Comparison of ENCODE assay signal across 25 mouse cellular contexts in genomic region chr7:117481404-117481803, GRCm38 (mm10).
DNase-seq lines count a peak whose midpoint lies in the region; ATAC-seq and TF ChIP-seq lines count a peak whose summit lies in the region.
"Had no signal": no experiment of that assay in that cellular context is flagged by ENCODE, and none has a peak within 500 bp of the region (broad histone marks: within the 10 kb centered on the region; RNA-seq: fewer than 3 reads in every experiment).

No protein-coding gene starts in this region.

- 48% methylated on average over 3 of the region's 3 CpGs for WGBS in liver, embryonic 15.5 days (ENCODE audit: insufficient replicate concordance)

- no peak for TF ChIP-seq POLR2A in bone marrow macrophage, adult 2 months (IDR thresholded peaks at IDR 0.05; ENCODE audit: borderline replicate concordance, low read depth, low read length)

- no peak overlapping the region for H3K9ac ChIP-seq in liver, embryonic 15.5 days
- H3K9ac ChIP-seq: embryonic facial prominence, embryonic 15.5 days; limb, embryonic 12.5 days; liver, embryonic 13.5 days; lung, embryonic 15.5 days; midbrain, embryonic 12.5 days; neural tube, embryonic 13.5 days had no signal

- 0 out of 2 replicates have a peak overlapping the region, but pooled peaks have one; percentile 14 for H3K27ac ChIP-seq in liver, embryonic 15.5 days (replicated peaks)
- peak overlapping the region; percentile 92 for H3K27ac ChIP-seq in bone marrow macrophage, adult 2 months (ENCODE audit: insufficient read depth, low read depth, low read length)
- H3K27ac ChIP-seq: embryonic facial prominence, embryonic 15.5 days; heart, embryonic 10.5 days; hindbrain, embryonic 10.5 days; limb, embryonic 12.5 days; liver, embryonic 13.5 days; lung, embryonic 15.5 days; midbrain, embryonic 12.5 days; neural tube, embryonic 13.5 days; stomach, postnatal 0 days had no signal

- H3K9me3 ChIP-seq in liver, embryonic 15.5 days (replicated peaks) = no peaks in the 10 kb centered on the region
- H3K9me3 ChIP-seq: embryonic facial prominence, embryonic 15.5 days; heart, embryonic 10.5 days; hindbrain, embryonic 10.5 days; limb, embryonic 12.5 days; liver, embryonic 13.5 days; lung, embryonic 15.5 days; midbrain, embryonic 12.5 days; neural tube, embryonic 13.5 days had no signal

- H3K36me3 ChIP-seq in liver, embryonic 15.5 days (replicated peaks) = no peaks in the 10 kb centered on the region
- H3K36me3 ChIP-seq: embryonic facial prominence, embryonic 15.5 days; heart, embryonic 10.5 days; hindbrain, embryonic 10.5 days; limb, embryonic 12.5 days; liver, embryonic 13.5 days; lung, embryonic 15.5 days; midbrain, embryonic 12.5 days; neural tube, embryonic 13.5 days had no signal

- ATAC-seq in liver, embryonic 15.5 days (ENCODE audit: insufficient read depth) = no peak
- ATAC-seq in granulocyte monocyte progenitor cell, adult 5-6 weeks (replicated peaks; ENCODE audit: poor library complexity, severe bottlenecking) = peak; percentile 73
- ATAC-seq in monocyte, adult 5-6 weeks (replicated peaks; ENCODE audit: insufficient number of reproducible peaks, low FRiP score, low TSS enrichment, poor library complexity, severe bottlenecking) = peak; percentile 28; the same call in 1 of the 2 replicates
- ATAC-seq: activated CD4-positive, CD25-positive, alpha-beta regulatory T cell, adult 4 months had no signal

- H3K4me1 ChIP-seq in liver, embryonic 15.5 days (replicated peaks) = peaks cover 10% of the 10 kb centered on the region
- H3K4me1 ChIP-seq in bone marrow macrophage, adult 2 months (ENCODE audit: control insufficient read depth, insufficient read depth, low read length) = peaks cover 59% of the 10 kb centered on the region
- H3K4me1 ChIP-seq: embryonic facial prominence, embryonic 15.5 days; limb, embryonic 12.5 days; liver, embryonic 13.5 days; lung, embryonic 15.5 days; midbrain, embryonic 12.5 days; neural tube, embryonic 13.5 days had no signal

- H3K4me2 ChIP-seq in liver, embryonic 15.5 days = no peak overlapping the region
- H3K4me2 ChIP-seq: embryonic facial prominence, embryonic 15.5 days; limb, embryonic 12.5 days; liver, embryonic 13.5 days; lung, embryonic 15.5 days; midbrain, embryonic 12.5 days; neural tube, embryonic 13.5 days had no signal

- H3K27me3 ChIP-seq in liver, embryonic 15.5 days = no peaks in the 10 kb centered on the region
- H3K27me3 ChIP-seq: embryonic facial prominence, embryonic 15.5 days; limb, embryonic 12.5 days; liver, embryonic 13.5 days; lung, embryonic 15.5 days; midbrain, embryonic 12.5 days; neural tube, embryonic 13.5 days had no signal

- no peak overlapping the region for H3K4me3 ChIP-seq in liver, embryonic 15.5 days (replicated peaks)
- H3K4me3 ChIP-seq in bone marrow macrophage, adult 2 months (ENCODE audit: insufficient read depth, low read length) = peak overlapping the region; percentile 9
- H3K4me3 ChIP-seq: embryonic facial prominence, embryonic 15.5 days; heart, embryonic 10.5 days; hindbrain, embryonic 10.5 days; limb, embryonic 12.5 days; liver, embryonic 13.5 days; lung, embryonic 15.5 days; midbrain, embryonic 12.5 days; neural tube, embryonic 13.5 days had no signal

- no peak for TF ChIP-seq CTCF in bone marrow macrophage, adult 2 months (IDR thresholded peaks at IDR 0.05; ENCODE audit: low read depth, low read length)

- DNase-seq in liver = no peak
- no peak for DNase-seq in urinary bladder, postnatal 14 days (ENCODE audit: low spot score)
- no peak for DNase-seq in layer of hippocampus, postnatal 36 days
- DNase-seq: adrenal gland, adult 8-10 months; cerebellum, adult 9-10 months; gastrocnemius, postnatal 36 days; kidney, adult 18-20 months; liver, embryonic 13.5 days; right cerebral cortex, adult 18-20 months; right cerebral cortex, postnatal 4 days; thymus, adult 2 months; thymus, postnatal 4 days had no signal
